Mouse (Mus musculus) adrenal gland, postnatal 4 days (tissue): ENCODE results near the gene Eif1b. TPM values are rescaled to one million over a fixed set of nuclear protein-coding genes. Genes with fewer than 3 reads are reported as not detected.

Experiments used
- DNase-seq, 2 experiments: peaks; one replicate each; pipeline ENCODE4 v3.0.0; 2021 to 2022; ENCODE audit warnings: low spot score in 2 of 2, mixed read lengths in 2 of 2
- long read RNA-seq, 2 experiments: library from polyadenylated mRNA; stranded (forward); transcript quantifications; one replicate each; pipeline ENCODE4 v2.0.0; 2021
- total RNA-seq, 2 experiments: library from RNA; stranded (reverse); gene quantifications; 2 replicates each; pipeline ENCODE4 v1.2.3; 2021

Gene Eif1b
- 10 to 100 TPM; 59.4 to 60.4 TPM for total RNA-seq
- long read RNA-seq, experiment 1, transcript Eif1b-201 (4 exons, 1,035 nt): major isoform, 62 of 69 reads
- long read RNA-seq, experiment 1, partial matches to known transcripts: 7 of 69 reads
- long read RNA-seq, experiment 1, other reads (novel, unspliced or antisense): 0 of 69 reads
- long read RNA-seq, experiment 2, transcript Eif1b-201 (4 exons, 1,035 nt): major isoform, 81 of 94 reads
- long read RNA-seq, experiment 2, partial matches to known transcripts: 13 of 94 reads
- long read RNA-seq, experiment 2, other reads (novel, unspliced or antisense): 0 of 94 reads

DNA sequence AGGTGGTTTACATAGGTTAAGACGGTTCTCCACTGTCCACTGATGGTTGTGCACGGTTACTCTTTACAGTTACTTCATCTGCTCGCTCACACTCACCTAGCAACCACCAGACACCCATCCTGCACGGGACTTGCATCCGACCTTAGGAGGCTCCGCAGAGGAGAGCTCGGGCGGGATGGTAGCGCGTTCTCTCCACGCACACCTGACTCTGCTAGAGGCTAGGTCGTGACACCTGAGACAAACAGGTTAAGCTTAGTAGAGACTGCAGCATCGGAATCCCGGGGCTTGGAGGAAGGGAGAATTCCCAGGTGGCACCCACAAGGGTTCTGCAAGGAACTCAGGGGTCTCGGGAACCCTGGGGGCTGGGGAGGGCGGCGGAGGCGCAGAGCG is at the start of gene Eif1b:
Gene Eif1b, plus strand, starts transcription at position 223 of the 390 bp plus-strand sequence.
- DNase-seq: no peak

- no peak for DNase-seq
Observed at GRCm38 (mm10) chr9:120444642-120445041, 47.4 kb upstream of the Eif1b start.

GRCm38 (mm10) chr9:120449696-120450329 is 42.2 kb upstream of the Eif1b start:
- DNase-seq: no peak

GRCm38 (mm10) chr9:120455768-120456655 is 36.0 kb upstream of the Eif1b start:
- no peak for DNase-seq

GRCm38 (mm10) chr9:120470431-120470830 is 21.6 kb upstream of the Eif1b start:
- no peak for DNase-seq

DNA sequence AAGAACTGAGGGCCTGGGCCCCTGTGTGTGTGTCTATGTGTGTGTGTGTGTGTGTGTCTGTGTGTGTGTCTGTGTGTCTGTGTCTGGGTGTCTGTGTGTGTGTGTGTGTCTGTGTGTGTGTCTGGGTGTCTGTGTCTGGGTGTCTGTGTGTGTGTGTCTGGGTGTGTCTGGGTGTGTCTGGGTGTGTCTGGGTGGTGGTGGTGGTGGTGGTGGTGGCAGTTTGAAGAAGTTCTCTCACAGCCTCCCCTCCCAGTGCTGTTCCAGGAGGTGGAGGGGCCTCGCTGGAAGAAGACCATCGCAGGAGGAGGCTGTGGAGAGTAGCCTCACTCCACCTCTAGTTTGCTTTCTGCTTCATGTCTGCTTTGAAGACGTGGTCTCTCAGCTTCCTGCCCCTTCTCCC is 10.4 kb upstream of the Eif1b start:
- DNase-seq: no peak

- DNase-seq: no peak
Observed at GRCm38 (mm10) chr9:120482382-120482781, 9.7 kb upstream of the Eif1b start.

DNA sequence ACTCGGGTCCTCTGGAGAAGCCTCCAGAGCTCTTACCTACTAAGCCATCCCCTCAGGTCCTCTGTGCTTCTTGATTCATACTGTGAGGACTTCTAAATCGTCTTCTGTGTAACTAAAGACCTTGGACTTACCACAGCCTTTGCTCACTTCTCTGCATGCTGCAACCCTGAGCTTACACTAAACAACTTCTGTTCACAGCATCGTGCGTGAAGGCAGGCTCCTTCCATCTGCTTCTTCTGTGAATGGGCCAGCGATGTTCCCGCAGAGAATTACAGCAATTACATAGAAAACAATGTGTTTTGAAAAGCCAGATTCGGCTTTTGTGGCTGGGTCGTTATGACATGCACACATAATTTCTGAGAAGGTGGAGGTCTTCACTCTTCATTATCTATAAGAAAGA is 8.9 kb upstream of the Eif1b start:
- no peak for DNase-seq

GRCm38 (mm10) chr9:120487076-120487475 is 5.0 kb upstream of the Eif1b start:
- DNase-seq: peak in 1 of 2 experiments; percentile 25

DNA sequence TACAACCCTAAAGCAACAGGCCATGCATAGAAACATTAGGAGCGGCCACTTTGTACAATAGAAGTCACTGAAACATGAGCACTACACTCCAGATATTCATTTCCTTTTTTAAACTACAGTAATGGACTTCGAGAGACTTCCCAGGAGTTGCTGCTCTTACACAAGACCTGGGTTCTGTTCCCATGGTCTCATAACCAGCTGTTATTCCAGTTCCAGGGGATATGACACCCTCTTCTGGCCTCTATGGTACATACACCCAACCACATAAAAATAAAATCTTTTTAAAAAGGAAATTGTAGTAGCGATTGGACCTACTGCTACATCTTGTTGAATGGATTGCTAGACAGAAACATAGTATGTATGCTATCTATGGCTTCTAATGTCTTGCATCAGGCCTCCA is 523 bp upstream of the Eif1b start:
- DNase-seq: no peak

- peak; percentile 53 to 61 for DNase-seq
Observed at GRCm38 (mm10) chr9:120492400-120493351, 644 bp downstream of the Eif1b start.

DNA sequence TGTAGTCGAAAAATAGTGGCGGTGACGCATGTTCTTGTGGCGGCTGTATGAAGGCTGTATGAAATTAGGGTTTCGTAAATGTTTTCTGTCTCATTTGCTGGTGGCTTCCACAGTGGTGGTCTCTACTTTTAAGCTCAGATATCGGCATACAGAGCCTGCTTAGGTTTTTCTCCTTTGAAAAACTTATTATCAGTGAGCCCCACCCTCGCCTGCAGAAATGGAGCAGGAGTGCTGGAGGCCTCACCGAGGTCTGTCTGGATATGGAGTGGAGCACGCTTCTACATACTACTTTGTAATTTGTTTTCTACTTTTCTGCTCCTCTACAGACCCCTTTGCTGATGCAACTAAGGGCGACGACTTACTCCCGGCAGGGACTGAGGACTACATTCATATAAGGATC is 1.7 kb downstream of the Eif1b start:
- no peak for DNase-seq

- peak in 1 of 2 experiments; percentile 21 for DNase-seq
Observed at GRCm38 (mm10) chr9:120496691-120497090, 4.7 kb downstream of the Eif1b start.

DNA sequence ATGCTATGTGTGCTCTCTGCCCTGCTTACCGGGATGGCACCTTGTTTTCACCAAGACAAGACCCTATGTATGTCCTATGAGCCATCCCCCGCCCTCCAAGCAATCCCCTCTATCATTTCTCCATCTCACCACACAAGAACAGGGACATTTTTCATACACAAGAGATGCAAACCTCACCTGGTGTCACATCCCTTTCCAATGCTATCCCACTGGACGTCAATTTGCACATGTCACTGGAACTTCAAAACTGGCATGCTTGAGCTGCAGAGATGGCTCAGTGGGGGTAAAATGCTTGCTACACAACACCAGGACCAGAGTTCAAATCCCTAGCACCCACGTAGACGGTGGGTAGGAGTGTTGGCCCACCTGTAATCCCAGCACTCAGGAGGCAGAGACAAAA is 6.0 kb downstream of the Eif1b start:
- DNase-seq: no peak

GRCm38 (mm10) chr9:120501191-120501902 is 9.3 kb downstream of the Eif1b start:
- no peak for DNase-seq

DNA sequence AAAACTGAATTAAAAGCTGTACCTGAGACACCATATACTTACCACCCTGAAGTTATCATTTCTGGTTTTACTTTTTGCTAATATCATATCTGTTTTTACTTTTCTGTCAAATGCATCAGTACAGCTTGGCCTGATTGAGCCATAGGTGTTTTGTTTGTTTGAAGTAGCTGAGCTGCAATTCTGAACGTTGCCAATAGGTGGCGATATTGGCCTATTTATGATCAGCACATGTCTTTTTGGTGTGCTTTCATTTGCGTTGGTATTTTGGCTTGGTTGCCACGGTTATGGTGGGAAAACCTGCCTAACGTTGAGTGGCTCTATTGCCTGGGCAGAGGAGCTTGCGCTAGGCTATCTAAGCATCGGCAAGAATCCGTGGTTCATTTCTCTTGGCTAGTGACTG is 10.0 kb downstream of the Eif1b start:
- DNase-seq: peak; percentile 40 to 60

DNA sequence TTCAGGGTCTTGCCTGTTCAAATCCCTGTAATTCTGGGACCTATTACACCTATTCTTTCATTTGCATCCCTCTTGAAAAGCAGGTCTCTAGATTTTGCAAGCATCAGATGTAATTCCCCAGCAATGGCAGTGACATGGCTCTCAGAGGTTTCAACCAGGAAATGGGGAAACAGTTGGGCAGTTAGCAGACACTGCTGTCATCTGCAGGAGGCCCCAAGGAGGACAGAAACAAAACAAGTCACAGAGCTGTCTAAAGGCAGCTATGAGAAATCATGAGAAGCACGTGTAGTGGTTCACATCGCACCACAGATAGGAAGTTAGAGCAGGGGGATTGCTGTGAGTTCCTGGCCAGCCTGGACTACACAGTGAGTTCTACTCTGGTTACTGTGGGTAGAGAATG is 12.4 kb downstream of the Eif1b start:
- no peak for DNase-seq

DNA sequence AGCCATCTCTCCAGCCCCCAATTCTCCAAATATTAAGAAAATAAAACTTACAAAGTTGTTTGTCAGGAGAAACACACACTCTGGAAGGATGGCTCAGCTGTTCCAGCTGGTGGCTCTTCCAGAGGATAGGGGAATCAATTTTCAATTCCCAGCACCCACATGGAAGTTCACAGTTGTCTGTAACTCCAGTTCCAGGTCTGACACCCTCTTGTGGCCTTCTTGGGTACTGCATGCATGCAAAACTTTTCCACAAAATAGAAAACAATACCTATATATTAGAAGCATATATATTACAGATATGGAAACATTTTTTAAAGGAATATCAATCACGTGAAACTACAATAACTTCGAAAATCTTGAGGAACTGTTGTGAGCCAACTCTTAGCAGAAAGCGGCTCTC is 19.7 kb downstream of the Eif1b start:
- DNase-seq: no peak

- DNase-seq: no peak
Observed at GRCm38 (mm10) chr9:120516720-120517119, 24.7 kb downstream of the Eif1b start.

DNA sequence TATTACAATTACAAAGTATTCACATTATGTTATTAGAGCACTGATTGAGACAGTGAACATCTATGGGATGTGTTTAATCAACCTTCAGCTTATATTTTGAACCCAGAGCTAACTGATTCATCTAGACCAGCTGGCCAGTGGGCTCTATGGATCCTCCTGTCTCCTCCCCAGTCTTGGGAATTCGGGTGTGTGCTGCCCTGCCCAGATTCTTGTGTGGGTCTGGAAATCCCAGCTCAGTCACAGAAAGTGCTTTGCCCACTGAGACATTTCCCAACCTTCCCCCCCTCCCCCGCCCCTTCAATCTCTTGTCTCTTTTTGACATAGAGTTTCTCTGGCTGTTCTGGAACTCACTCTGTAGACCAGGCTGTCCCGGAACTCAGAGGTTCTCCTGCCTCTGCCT is 26.9 kb downstream of the Eif1b start:
- no peak for DNase-seq
